ENCODE assay signal across 24 mouse cellular contexts in genomic region chr6:136824987-136825386, GRCm38 (mm10). TPM values are rescaled to one million over a fixed set of nuclear protein-coding genes. Genes with fewer than 3 reads are reported as not detected.
A peak's percentile ranks its signal among the peaks of the same experiment; 100 is the strongest.
DNase-seq lines count a peak whose midpoint lies in the region; ATAC-seq and TF ChIP-seq lines count a peak whose summit lies in the region.
"Had no signal": no experiment of that assay in that cellular context is flagged by ENCODE, and none has a peak within 500 bp of the region (broad histone marks: within the 10 kb centered on the region; RNA-seq: fewer than 3 reads in every experiment).

No protein-coding gene starts in this region.

- WGBS in heart, embryonic 10.5 days = 92% methylated on average over 8 of the region's 8 CpGs
- WGBS in midbrain, embryonic 11.5 days = 93% methylated on average over 8 of the region's 8 CpGs
- WGBS in midbrain, postnatal 0 days = 95% methylated on average over 8 of the region's 8 CpGs
- WGBS in macrophage (ENCODE audit: missing documents) = 81% methylated on average over 8 of the region's 8 CpGs
- WGBS in forebrain, embryonic 10.5 days = 95% methylated on average over 8 of the region's 8 CpGs

- H3K27ac ChIP-seq in heart, embryonic 10.5 days = no peak overlapping the region
- H3K27ac ChIP-seq in midbrain, embryonic 11.5 days (ENCODE audit: low read depth, low read length) = no peak overlapping the region
- no peak overlapping the region for H3K27ac ChIP-seq in midbrain, postnatal 0 days (ENCODE audit: low read depth, low read length)
- H3K27ac ChIP-seq in macrophage = peak overlapping the region; percentile 27; the same call in 1 of the 2 replicates
- H3K27ac ChIP-seq in forebrain, embryonic 10.5 days = no peak overlapping the region
- H3K27ac ChIP-seq: embryonic facial prominence, embryonic 13.5 days; embryonic facial prominence, embryonic 15.5 days; forebrain, embryonic 13.5 days; forebrain, embryonic 15.5 days had no signal

- no peak overlapping the region for H3K9ac ChIP-seq in midbrain, embryonic 11.5 days (ENCODE audit: low read length)
- no peak overlapping the region for H3K9ac ChIP-seq in midbrain, postnatal 0 days (replicated peaks; ENCODE audit: low read length, poor library complexity, severe bottlenecking)
- H3K9ac ChIP-seq: embryonic facial prominence, embryonic 13.5 days; embryonic facial prominence, embryonic 15.5 days; forebrain, embryonic 13.5 days; forebrain, embryonic 15.5 days had no signal

- no peaks in the 10 kb centered on the region for H3K9me3 ChIP-seq in heart, embryonic 10.5 days
- H3K9me3 ChIP-seq in midbrain, embryonic 11.5 days (ENCODE audit: control insufficient read depth, low read length) = no peaks in the 10 kb centered on the region
- no peaks in the 10 kb centered on the region for H3K9me3 ChIP-seq in midbrain, postnatal 0 days (ENCODE audit: low read length)
- H3K9me3 ChIP-seq in forebrain, embryonic 10.5 days = no peaks in the 10 kb centered on the region
- H3K9me3 ChIP-seq: embryonic facial prominence, embryonic 13.5 days; embryonic facial prominence, embryonic 15.5 days; forebrain, embryonic 13.5 days; forebrain, embryonic 15.5 days had no signal

- DNase-seq in heart, embryonic 10.5 days (ENCODE audit: low spot score) = peak; percentile 64
- DNase-seq in heart, adult 18-20 months = no peak
- DNase-seq in midbrain, embryonic 11.5 days (ENCODE audit: low spot score, missing footprints) = peak; percentile 53
- DNase-seq in midbrain, postnatal 0 days (ENCODE audit: low spot score) = no peak
- no peak for DNase-seq in forebrain, embryonic 10.5 days (ENCODE audit: extremely low spot score, low spot score)
- DNase-seq: adrenal gland, adult 2 months; adrenal gland, postnatal 10 days; adrenal gland, postnatal 25 days; cerebellum, adult 11 months; cerebellum, adult 18-20 months; cerebellum, adult 8-10 months; cerebellum, adult 9-11 months; cerebellum, postnatal 14 days; cerebellum, postnatal 36 days; embryo, embryonic 11 days had no signal

- peaks cover 11% of the 10 kb centered on the region; the same call in 1 of the 2 replicates for H3K4me1 ChIP-seq in heart, embryonic 10.5 days
- H3K4me1 ChIP-seq in midbrain, embryonic 11.5 days (ENCODE audit: control insufficient read depth, insufficient read depth, low read length) = peaks cover 4% of the 10 kb centered on the region
- H3K4me1 ChIP-seq in midbrain, postnatal 0 days (ENCODE audit: insufficient read depth, low read length) = peaks cover 4% of the 10 kb centered on the region; the same call in 1 of the 2 replicates
- H3K4me1 ChIP-seq in forebrain, embryonic 10.5 days = peaks cover 14% of the 10 kb centered on the region

- no peaks in the 10 kb centered on the region for H3K27me3 ChIP-seq in heart, embryonic 10.5 days (ENCODE audit: insufficient read depth, poor library complexity, severe bottlenecking)
- no peaks in the 10 kb centered on the region for H3K27me3 ChIP-seq in midbrain, embryonic 11.5 days (ENCODE audit: control insufficient read depth, insufficient read depth, low read length)
- no peaks in the 10 kb centered on the region for H3K27me3 ChIP-seq in midbrain, postnatal 0 days (ENCODE audit: insufficient read depth, low read length)
- H3K27me3 ChIP-seq in forebrain, embryonic 10.5 days (ENCODE audit: poor library complexity, severe bottlenecking) = no peaks in the 10 kb centered on the region
- H3K27me3 ChIP-seq: embryonic facial prominence, embryonic 13.5 days; embryonic facial prominence, embryonic 15.5 days; forebrain, embryonic 13.5 days; forebrain, embryonic 15.5 days had no signal

- H3K4me3 ChIP-seq in heart, embryonic 10.5 days = no peak overlapping the region
- no peak overlapping the region for H3K4me3 ChIP-seq in midbrain, embryonic 11.5 days (ENCODE audit: low read depth, low read length)
- H3K4me3 ChIP-seq in midbrain, postnatal 0 days (ENCODE audit: low read depth, low read length) = no peak overlapping the region
- H3K4me3 ChIP-seq in macrophage (ENCODE audit: inconsistent target) = no peak overlapping the region
- no peak overlapping the region for H3K4me3 ChIP-seq in forebrain, embryonic 10.5 days
- H3K4me3 ChIP-seq: embryonic facial prominence, embryonic 13.5 days; embryonic facial prominence, embryonic 15.5 days; erythroblast, embryonic 14.5 days; forebrain, embryonic 13.5 days; forebrain, embryonic 15.5 days had no signal

- TF ChIP-seq CTCF in midbrain, postnatal 0 days (IDR thresholded peaks at IDR 0.05) = no peak

- H3K4me2 ChIP-seq in midbrain, embryonic 11.5 days = no peak overlapping the region
- H3K4me2 ChIP-seq in midbrain, postnatal 0 days (ENCODE audit: low read depth, low read length, poor library complexity, severe bottlenecking) = no peak overlapping the region
- H3K4me2 ChIP-seq: embryonic facial prominence, embryonic 13.5 days; embryonic facial prominence, embryonic 15.5 days; forebrain, embryonic 13.5 days; forebrain, embryonic 15.5 days had no signal

- ATAC-seq in midbrain, embryonic 11.5 days (ENCODE audit: low FRiP score) = no peak
- ATAC-seq in midbrain, postnatal 0 days (ENCODE audit: low FRiP score) = no peak
- ATAC-seq: forebrain, embryonic 13.5 days; forebrain, embryonic 15.5 days had no signal

- H3K36me3 ChIP-seq in heart, embryonic 10.5 days = peaks cover 53% of the 10 kb centered on the region
- peaks cover 32% of the 10 kb centered on the region for H3K36me3 ChIP-seq in midbrain, embryonic 11.5 days (ENCODE audit: control insufficient read depth, insufficient read depth, low read length)
- H3K36me3 ChIP-seq in midbrain, postnatal 0 days (ENCODE audit: insufficient read depth, low read length) = peaks cover 41% of the 10 kb centered on the region
- H3K36me3 ChIP-seq in macrophage (ENCODE audit: inconsistent target) = peaks cover 45% of the 10 kb centered on the region
- H3K36me3 ChIP-seq in forebrain, embryonic 10.5 days (replicated peaks) = peaks cover 55% of the 10 kb centered on the region

- H3K79me2 ChIP-seq in macrophage (ENCODE audit: inconsistent target) = peaks cover 72% of the 10 kb centered on the region

RNA-seq across cellular contexts. Expression of gene BC049715, which starts 2.4 kb away (rescaled TPM):
- polyA plus RNA-seq in heart, embryonic 10.5 days (2016; fragmentation: Nextera tagmentation; extraction: Ambion mirVana) = 2.4 and 2.7 TPM in 2 replicates
- 1 to 10 TPM in 1 of 2 experiments, under 1 TPM in 1; 0.80 to 1.1 TPM for total RNA-seq in heart, adult 18-20 months (2021)
- polyA plus RNA-seq in midbrain, embryonic 11.5 days (2014; fragmentation: Nextera tagmentation; extraction: Ambion mirVana) = 1.1 and 1.2 TPM in 2 replicates
- total RNA-seq in midbrain, postnatal 0 days (2014; rRNA removed) = 0.33 and 1.7 TPM in 2 replicates
- polyA plus RNA-seq in midbrain, postnatal 0 days (2015; fragmentation: Nextera tagmentation; extraction: Ambion mirVana) = 2.0 and 2.3 TPM in 2 replicates
- total RNA-seq in macrophage (2018; cell fraction: chromatin; rRNA removed) = 10 to 100 TPM in 24 of 26 experiments, 1 to 10 TPM in 2; 2.9 to 40.6 (median 27.1) TPM
- 1 to 10 TPM in 23 of 26 experiments, under 1 TPM in 3; 0.61 to 4.5 (median 2.6) TPM for total RNA-seq in macrophage (2018; cell fraction: cytosol; rRNA removed)
- 10 to 100 TPM in 19 of 26 experiments, 1 to 10 TPM in 7; 2.6 to 35.4 (median 17.9) TPM for total RNA-seq in macrophage (2018; cell fraction: nucleus; rRNA removed)
- 1.6 to 2.4 TPM (median 1.8 TPM) in 3 replicates for polyA plus RNA-seq in macrophage (2018)
- polyA plus RNA-seq in forebrain, embryonic 10.5 days (2016; fragmentation: Nextera tagmentation; extraction: Ambion mirVana) = 1.7 and 1.9 TPM in 2 replicates

RNA-seq across cellular contexts. Expression of gene Wbp11, which starts 3.0 kb away (rescaled TPM):
- 111 and 120 TPM in 2 replicates for polyA plus RNA-seq in heart, embryonic 10.5 days (2016; fragmentation: Nextera tagmentation; extraction: Ambion mirVana)
- total RNA-seq in heart, adult 18-20 months (2021) = 10 to 100 TPM; 53.4 to 64.0 TPM
- polyA plus RNA-seq in midbrain, embryonic 11.5 days (2014; fragmentation: Nextera tagmentation; extraction: Ambion mirVana) = 149 and 154 TPM in 2 replicates
- 43.6 and 44.8 TPM in 2 replicates for total RNA-seq in midbrain, postnatal 0 days (2014; rRNA removed)
- 73.6 and 86.1 TPM in 2 replicates for polyA plus RNA-seq in midbrain, postnatal 0 days (2015; fragmentation: Nextera tagmentation; extraction: Ambion mirVana)
- 100 to 1,000 TPM in 11 of 26 experiments, 10 to 100 TPM in 15; 62.7 to 129 (median 88.5) TPM for total RNA-seq in macrophage (2018; cell fraction: chromatin; rRNA removed)
- 10 to 100 TPM; 58.7 to 97.0 (median 70.5) TPM for total RNA-seq in macrophage (2018; cell fraction: cytosol; rRNA removed)
- total RNA-seq in macrophage (2018; cell fraction: nucleus; rRNA removed) = 100 to 1,000 TPM in 3 of 26 experiments, 10 to 100 TPM in 23; 50.7 to 111 (median 71.2) TPM
- 55.5 to 198 TPM (median 71.9 TPM) in 3 replicates for polyA plus RNA-seq in macrophage (2018)
- 166 and 170 TPM in 2 replicates for polyA plus RNA-seq in forebrain, embryonic 10.5 days (2016; fragmentation: Nextera tagmentation; extraction: Ambion mirVana)

RNA-seq across cellular contexts. Expression of gene Smco3, which starts 10.3 kb away (rescaled TPM):
- not detected in 2 replicates for polyA plus RNA-seq in heart, embryonic 10.5 days (2016; fragmentation: Nextera tagmentation; extraction: Ambion mirVana)
- not detected for total RNA-seq in heart, adult 18-20 months (2021)
- 0.12 and 0.21 TPM in 2 replicates for polyA plus RNA-seq in midbrain, embryonic 11.5 days (2014; fragmentation: Nextera tagmentation; extraction: Ambion mirVana)
- total RNA-seq in midbrain, postnatal 0 days (2014; rRNA removed) = 1.7 and 3.6 TPM in 2 replicates
- polyA plus RNA-seq in midbrain, postnatal 0 days (2015; fragmentation: Nextera tagmentation; extraction: Ambion mirVana) = 0.83 and 1.2 TPM in 2 replicates
- under 1 TPM in 6 of 26 experiments, not detected in 20; 0.29 to 0.72 (median 0.35) TPM for total RNA-seq in macrophage (2018; cell fraction: chromatin; rRNA removed)
- under 1 TPM in 25 of 26 experiments, not detected in 1; 0.12 to 0.77 (median 0.26) TPM for total RNA-seq in macrophage (2018; cell fraction: cytosol; rRNA removed)
- total RNA-seq in macrophage (2018; cell fraction: nucleus; rRNA removed) = under 1 TPM in 7 of 26 experiments, not detected in 19; 0.24 to 0.64 (median 0.36) TPM
- polyA plus RNA-seq in macrophage (2018) = 0.19 to 0.33 TPM (median 0.20 TPM) in 3 replicates
- not detected in 2 replicates for polyA plus RNA-seq in forebrain, embryonic 10.5 days (2016; fragmentation: Nextera tagmentation; extraction: Ambion mirVana)
- total RNA-seq: ES-E14, MEL had no signal
- polyA plus RNA-seq: adrenal gland, adult 2 months; erythroblast, embryonic 14.5 days; forebrain, embryonic 11.5 days; forebrain, embryonic 13.5 days; forebrain, embryonic 15.5 days had no signal

RNA-seq across cellular contexts. Expression of gene H2afj, which starts 16.9 kb away (rescaled TPM):
- 81.5 and 88.2 TPM in 2 replicates for polyA plus RNA-seq in heart, embryonic 10.5 days (2016; fragmentation: Nextera tagmentation; extraction: Ambion mirVana)
- total RNA-seq in heart, adult 18-20 months (2021) = 10 to 100 TPM; 30.1 to 35.5 TPM
- polyA plus RNA-seq in midbrain, embryonic 11.5 days (2014; fragmentation: Nextera tagmentation; extraction: Ambion mirVana) = 94.5 and 107 TPM in 2 replicates
- 19.0 and 25.9 TPM in 2 replicates for total RNA-seq in midbrain, postnatal 0 days (2014; rRNA removed)
- 98.8 and 114 TPM in 2 replicates for polyA plus RNA-seq in midbrain, postnatal 0 days (2015; fragmentation: Nextera tagmentation; extraction: Ambion mirVana)
- total RNA-seq in macrophage (2018; cell fraction: chromatin; rRNA removed) = 10 to 100 TPM in 19 of 26 experiments, 1 to 10 TPM in 7; 2.5 to 56.7 (median 18.4) TPM
- 10 to 100 TPM; 21.4 to 63.1 (median 39.3) TPM for total RNA-seq in macrophage (2018; cell fraction: cytosol; rRNA removed)
- 10 to 100 TPM in 25 of 26 experiments, 1 to 10 TPM in 1; 7.5 to 91.1 (median 38.9) TPM for total RNA-seq in macrophage (2018; cell fraction: nucleus; rRNA removed)
- 13.7 to 65.7 TPM (median 49.0 TPM) in 3 replicates for polyA plus RNA-seq in macrophage (2018)
- polyA plus RNA-seq in forebrain, embryonic 10.5 days (2016; fragmentation: Nextera tagmentation; extraction: Ambion mirVana) = 101 and 103 TPM in 2 replicates

RNA-seq across cellular contexts. Expression of gene Hist4h4, which starts 20.8 kb away (rescaled TPM):
- polyA plus RNA-seq in heart, embryonic 10.5 days (2016; fragmentation: Nextera tagmentation; extraction: Ambion mirVana) = 0.25 and 0.63 TPM in 2 replicates
- total RNA-seq in heart, adult 18-20 months (2021) = 1 to 10 TPM; 4.5 to 5.7 TPM
- polyA plus RNA-seq in midbrain, embryonic 11.5 days (2014; fragmentation: Nextera tagmentation; extraction: Ambion mirVana) = 0.55 and 0.67 TPM in 2 replicates
- total RNA-seq in midbrain, postnatal 0 days (2014; rRNA removed) = 38.0 and 58.4 TPM in 2 replicates
- polyA plus RNA-seq in midbrain, postnatal 0 days (2015; fragmentation: Nextera tagmentation; extraction: Ambion mirVana) = 0.32 and 0.45 TPM in 2 replicates
- total RNA-seq in macrophage (2018; cell fraction: chromatin; rRNA removed) = 1 to 10 TPM in 19 of 26 experiments, under 1 TPM in 7; 0.62 to 9.7 (median 1.5) TPM
- total RNA-seq in macrophage (2018; cell fraction: cytosol; rRNA removed) = 1 to 10 TPM in 10 of 26 experiments, under 1 TPM in 16; 0.29 to 4.0 (median 0.75) TPM
- 10 to 100 TPM in 2 of 26 experiments, 1 to 10 TPM in 14, under 1 TPM in 10; 0.44 to 12.4 (median 1.5) TPM for total RNA-seq in macrophage (2018; cell fraction: nucleus; rRNA removed)
- polyA plus RNA-seq in macrophage (2018) = 0.07 TPM in 1 of 3 replicates, not detected in the others
- 0.38 and 0.49 TPM in 2 replicates for polyA plus RNA-seq in forebrain, embryonic 10.5 days (2016; fragmentation: Nextera tagmentation; extraction: Ambion mirVana)

Comparison
In these comparisons a context has a peak if more than half of its experiments do, and no peak if none do; other contexts are left out.
1. DNase-seq: peak in heart, embryonic 10.5 days (single experiment) and midbrain, embryonic 11.5 days (single experiment); none in heart, adult 18-20 months (0 of 2), midbrain, postnatal 0 days (single experiment) and forebrain, embryonic 10.5 days (single experiment).